Mouse (Mus musculus): ENCODE results near the gene Carmil2. TPM values are rescaled to one million over a fixed set of nuclear protein-coding genes. Genes with fewer than 3 reads are reported as not detected.

The Carmil2 gene
- 0.23 TPM for polyA plus RNA-seq (2012; fragmentation: generic; extraction: Trizol)

DNA sequence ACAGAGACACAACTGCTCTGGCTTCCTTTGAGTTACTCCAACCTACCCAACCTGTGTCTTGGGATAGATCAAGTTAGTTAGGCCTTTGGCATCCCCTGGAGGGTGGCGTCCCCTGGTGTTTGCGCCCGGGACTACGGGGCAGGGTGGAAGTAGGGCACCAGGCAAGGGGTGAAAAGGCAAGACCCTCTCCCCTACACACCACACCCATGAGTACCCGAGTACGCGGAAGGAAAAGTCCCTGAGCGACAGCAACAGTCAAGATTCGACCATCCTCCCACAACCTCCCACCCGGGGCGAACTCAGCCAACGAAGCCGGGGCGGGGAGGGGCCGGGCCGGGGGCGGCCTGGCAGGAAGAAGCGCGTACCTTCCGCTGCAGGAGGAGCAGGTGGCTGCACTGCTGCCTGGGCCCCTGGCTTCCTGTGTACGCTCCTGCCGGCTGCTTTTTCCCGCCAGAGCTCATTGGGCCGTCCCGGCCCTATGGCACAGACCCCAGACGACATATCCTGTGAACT, at the start of gene Carmil2:
TSS of gene Carmil2 (plus strand) at position 479 of the 513 bp plus-strand sequence.
- no peak within 1 kb of the TSS for H3K4me3 ChIP-seq
- no peak for TF ChIP-seq USF1 (IDR thresholded peaks at IDR 0.05; ENCODE audit: low read depth)
- TF ChIP-seq TCF3 (IDR thresholded peaks at IDR 0.05; ENCODE audit: insufficient read length, low read depth): no peak
- TF ChIP-seq MAX (IDR thresholded peaks at IDR 0.05; ENCODE audit: low read depth): no peak
- TF ChIP-seq CEBPB (IDR thresholded peaks at IDR 0.05; ENCODE audit: insufficient read depth, poor library complexity, severe bottlenecking): no peak
- TF ChIP-seq TCF12 (IDR thresholded peaks at IDR 0.05; ENCODE audit: insufficient read depth, poor library complexity, severe bottlenecking): no peak
- no peak for TF ChIP-seq REST (IDR thresholded peaks at IDR 0.05; ENCODE audit: insufficient read depth, insufficient read length)
- TF ChIP-seq MYOG (IDR thresholded peaks at IDR 0.05; ENCODE audit: control insufficient read depth in 1 of 3, insufficient read depth in 1 of 3, insufficient read length in 2 of 3, low read depth in 2 of 3): no peak
- TF ChIP-seq E2F4 (IDR thresholded peaks at IDR 0.05; ENCODE audit: insufficient read depth): no peak
- TF ChIP-seq SRF (IDR thresholded peaks at IDR 0.05; ENCODE audit: control insufficient read depth, insufficient read length, low read depth): no peak
- TF ChIP-seq MYOD1 (IDR thresholded peaks at IDR 0.05; ENCODE audit: control insufficient read depth in 1 of 3, insufficient read length in 2 of 3, low read depth in 2 of 3): no peak
- no peak for TF ChIP-seq POLR2AphosphoS2 (IDR thresholded peaks at IDR 0.05; ENCODE audit: insufficient read length, low read depth)

DNA sequence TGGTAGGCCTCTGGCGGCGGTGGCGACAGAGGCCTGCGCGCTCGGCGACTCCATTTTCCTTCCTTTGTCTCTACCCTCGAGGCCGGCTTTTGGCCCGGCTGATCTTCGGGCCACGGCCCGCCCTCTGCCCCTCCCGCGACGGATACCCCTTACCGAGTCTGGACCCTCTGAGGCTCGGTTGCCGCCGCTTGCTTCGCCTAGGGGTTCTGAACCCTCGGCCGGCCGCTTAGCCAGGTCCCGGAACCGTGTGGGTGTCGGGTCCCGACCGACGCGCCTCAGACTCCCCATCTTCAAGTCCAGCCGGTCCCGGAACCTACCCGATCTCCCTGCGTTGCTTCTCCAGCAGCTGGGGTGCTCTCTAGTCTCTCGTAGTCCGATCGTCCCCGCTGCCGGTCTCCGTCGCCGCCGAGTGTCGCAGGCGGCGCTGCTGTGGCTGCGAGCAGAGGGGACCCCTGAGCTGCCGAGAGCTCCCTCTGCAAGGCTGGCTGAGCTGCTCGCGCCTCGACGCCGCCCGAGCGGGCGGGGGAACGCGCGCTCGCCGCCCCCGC, 49.0 kb upstream of the Carmil2 start, which contains the start of gene Agrp:
TSS of gene Agrp (minus strand) at position 431 of the 548 bp plus-strand sequence.
- Histone ChIP-seq H3K27me3 (ENCODE audit: control insufficient read depth, insufficient read depth, insufficient read length) (no peaks in the 10 kb centered on the region), H3K4me2 (ENCODE audit: low read depth) (peak within 1 kb of the TSS; percentile 75), H3K36me3 (ENCODE audit: control insufficient read depth, insufficient read depth) (no peaks in the 10 kb centered on the region), H3ac (ENCODE audit: control insufficient read depth, insufficient read length) (peak within 1 kb of the TSS; percentile 94), H3K79me2 (ENCODE audit: control insufficient read depth, insufficient read depth) (peaks cover 47% of the 10 kb centered on the region), H3K4me3 (peak within 1 kb of the TSS; percentile 63)
- TF ChIP-seq POLR2AphosphoS2 (IDR thresholded peaks at IDR 0.05; ENCODE audit: insufficient read length, low read depth) (peak; percentile 46), E2F4 (IDR thresholded peaks at IDR 0.05; ENCODE audit: insufficient read depth) (no peak), MYOD1 (IDR thresholded peaks at IDR 0.05; ENCODE audit: control insufficient read depth in 1 of 3, insufficient read length in 2 of 3, low read depth in 2 of 3) (peak in 1 of 3 experiments; percentile 4), MYOG (IDR thresholded peaks at IDR 0.05; ENCODE audit: control insufficient read depth in 1 of 3, insufficient read depth in 1 of 3, insufficient read length in 2 of 3, low read depth in 2 of 3) (peak in 1 of 3 experiments; percentile 26), REST (IDR thresholded peaks at IDR 0.05; ENCODE audit: insufficient read depth, insufficient read length) (no peak), MAX (IDR thresholded peaks at IDR 0.05; ENCODE audit: low read depth) (no peak), POLR2A (IDR thresholded peaks at IDR 0.05; ENCODE audit: insufficient read length, low read depth) (peak; percentile 68)

More for the DNA sequence above, at the start of gene Carmil2:
- no peaks in the 10 kb centered on the region for H3K79me2 ChIP-seq (ENCODE audit: control insufficient read depth, insufficient read depth)
- H3ac ChIP-seq (ENCODE audit: control insufficient read depth, insufficient read length): no peak within 1 kb of the TSS
- H3K4me2 ChIP-seq (ENCODE audit: low read depth): no peak within 1 kb of the TSS
- H3K27me3 ChIP-seq (ENCODE audit: control insufficient read depth, insufficient read depth, insufficient read length): no peaks in the 10 kb centered on the region
- peaks cover 10% of the 10 kb centered on the region for H3K36me3 ChIP-seq (ENCODE audit: control insufficient read depth, insufficient read depth)

- TF ChIP-seq POLR2A (IDR thresholded peaks at IDR 0.05; ENCODE audit: insufficient read length, low read depth): no peak
- TF ChIP-seq POLR2AphosphoS2 (IDR thresholded peaks at IDR 0.05; ENCODE audit: insufficient read length, low read depth): no peak
- TF ChIP-seq MYOG (IDR thresholded peaks at IDR 0.05; ENCODE audit: control insufficient read depth in 1 of 3, insufficient read depth in 1 of 3, insufficient read length in 2 of 3, low read depth in 2 of 3): no peak
- no peak for TF ChIP-seq REST (IDR thresholded peaks at IDR 0.05; ENCODE audit: insufficient read depth, insufficient read length)
- TF ChIP-seq MYOD1 (IDR thresholded peaks at IDR 0.05; ENCODE audit: control insufficient read depth in 1 of 3, insufficient read length in 2 of 3, low read depth in 2 of 3): no peak
- no peak for TF ChIP-seq CEBPB (IDR thresholded peaks at IDR 0.05; ENCODE audit: insufficient read depth, poor library complexity, severe bottlenecking)
- no peak for TF ChIP-seq TCF12 (IDR thresholded peaks at IDR 0.05; ENCODE audit: insufficient read depth, poor library complexity, severe bottlenecking)
- no peak for TF ChIP-seq MAX (IDR thresholded peaks at IDR 0.05; ENCODE audit: low read depth)
- TF ChIP-seq USF1 (IDR thresholded peaks at IDR 0.05; ENCODE audit: low read depth): no peak
- TF ChIP-seq TCF3 (IDR thresholded peaks at IDR 0.05; ENCODE audit: insufficient read length, low read depth): no peak
- TF ChIP-seq E2F4 (IDR thresholded peaks at IDR 0.05; ENCODE audit: insufficient read depth): no peak
- TF ChIP-seq SRF (IDR thresholded peaks at IDR 0.05; ENCODE audit: control insufficient read depth, insufficient read length, low read depth): no peak
- Histone ChIP-seq H3K27me3 (ENCODE audit: control insufficient read depth, insufficient read depth, insufficient read length) (no peaks in the 10 kb centered on the region), H3K36me3 (ENCODE audit: control insufficient read depth, insufficient read depth) (no peaks in the 10 kb centered on the region), H3K4me2 (ENCODE audit: low read depth) (peak overlapping the region; percentile 75), H3K4me3 (peak overlapping the region; percentile 63), H3ac (ENCODE audit: control insufficient read depth, insufficient read length) (peak overlapping the region; percentile 94), H3K79me2 (ENCODE audit: control insufficient read depth, insufficient read depth) (peaks cover 53% of the 10 kb centered on the region)
Measured at GRCm38 (mm10) chr8:105637601-105638041, 48.5 kb upstream of the Carmil2 start.

DNA sequence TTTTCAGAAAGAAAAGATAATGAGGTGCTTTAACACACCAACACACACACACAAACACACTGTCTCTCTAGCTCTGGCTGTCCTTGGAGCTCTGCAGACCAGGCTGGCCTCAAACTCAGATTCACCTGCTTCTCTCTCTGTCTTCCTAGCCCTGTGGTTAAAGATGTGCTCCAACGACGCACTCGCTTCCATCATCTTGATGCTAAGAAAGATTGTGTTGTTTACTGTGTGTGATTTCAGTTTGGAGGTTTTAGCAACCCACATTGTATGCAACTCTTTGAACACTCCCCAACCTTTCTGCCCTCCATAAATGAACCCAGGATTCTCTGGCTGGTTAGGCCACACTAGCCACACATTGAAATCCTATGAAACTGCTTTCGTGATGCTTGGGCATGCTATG, 47.6 kb upstream of the Carmil2 start:
- H3ac ChIP-seq (ENCODE audit: control insufficient read depth, insufficient read length): no peak overlapping the region
- H3K79me2 ChIP-seq (ENCODE audit: control insufficient read depth, insufficient read depth): peaks cover 62% of the 10 kb centered on the region
- no peaks in the 10 kb centered on the region for H3K27me3 ChIP-seq (ENCODE audit: control insufficient read depth, insufficient read depth, insufficient read length)
- H3K4me2 ChIP-seq (ENCODE audit: low read depth): peak overlapping the region; percentile 75
- H3K36me3 ChIP-seq (ENCODE audit: control insufficient read depth, insufficient read depth): peaks cover 3% of the 10 kb centered on the region
- H3K4me3 ChIP-seq: peak overlapping the region; percentile 63
- TF ChIP-seq MAX (IDR thresholded peaks at IDR 0.05; ENCODE audit: low read depth): no peak
- TF ChIP-seq POLR2A (IDR thresholded peaks at IDR 0.05; ENCODE audit: insufficient read length, low read depth): no peak
- TF ChIP-seq USF1 (IDR thresholded peaks at IDR 0.05; ENCODE audit: low read depth): no peak
- TF ChIP-seq CEBPB (IDR thresholded peaks at IDR 0.05; ENCODE audit: insufficient read depth, poor library complexity, severe bottlenecking): no peak
- TF ChIP-seq TCF12 (IDR thresholded peaks at IDR 0.05; ENCODE audit: insufficient read depth, poor library complexity, severe bottlenecking): no peak
- no peak for TF ChIP-seq MYOD1 (IDR thresholded peaks at IDR 0.05; ENCODE audit: control insufficient read depth in 1 of 3, insufficient read length in 2 of 3, low read depth in 2 of 3)
- TF ChIP-seq POLR2AphosphoS2 (IDR thresholded peaks at IDR 0.05; ENCODE audit: insufficient read length, low read depth): no peak
- TF ChIP-seq E2F4 (IDR thresholded peaks at IDR 0.05; ENCODE audit: insufficient read depth): no peak
- no peak for TF ChIP-seq MYOG (IDR thresholded peaks at IDR 0.05; ENCODE audit: control insufficient read depth in 1 of 3, insufficient read depth in 1 of 3, insufficient read length in 2 of 3, low read depth in 2 of 3)
- TF ChIP-seq TCF3 (IDR thresholded peaks at IDR 0.05; ENCODE audit: insufficient read length, low read depth): no peak
- TF ChIP-seq SRF (IDR thresholded peaks at IDR 0.05; ENCODE audit: control insufficient read depth, insufficient read length, low read depth): no peak
- TF ChIP-seq REST (IDR thresholded peaks at IDR 0.05; ENCODE audit: insufficient read depth, insufficient read length): no peak
